Mouse (Mus musculus) erythroblast, embryonic 14.5 days (primary cell): ENCODE measurements at regions not wholly inside any gene's neighbourhood (a gene's known extent, or its start where the extent isn't known, plus 50 kb on each side); places are given as distances from the start of the nearest gene placed in this dataset.

Source experiments
- H3K27me3 ChIP-seq: 2 replicates; pipeline ENCODE4 v1.6.1; 2012; ENCODE audit warnings: inconsistent platforms; ENCODE audit not compliant: control insufficient read depth
- H3K36me3 ChIP-seq: 2 replicates; pipeline ENCODE4 v1.6.1; 2012; ENCODE audit warnings: mild to moderate bottlenecking, inconsistent platforms; ENCODE audit not compliant: control insufficient read depth
- H3K4me1 ChIP-seq: 2 replicates; pipeline ENCODE4 v1.6.1; 2012; ENCODE audit warnings: inconsistent platforms; ENCODE audit not compliant: control insufficient read depth
- H3K4me3 ChIP-seq: replicated peaks from 2 replicates; pipeline ENCODE3; 2012; ENCODE audit warnings: moderate library complexity, mild to moderate bottlenecking, inconsistent platforms
- H3K9me3 ChIP-seq: 2 replicates; pipeline ENCODE4 v1.6.1; 2012; ENCODE audit warnings: low read length, inconsistent platforms, mixed read lengths; ENCODE audit not compliant: control insufficient read depth
- GATA1 ChIP-seq: IDR thresholded peaks from 2 replicates; pipeline ENCODE4 v1.6.1; 2012; ENCODE audit warnings: low read length, inconsistent platforms, mixed read lengths
- TAL1 ChIP-seq: IDR thresholded peaks from 3 replicates; pipeline ENCODE4 v1.6.1; 2012; ENCODE audit warnings: low read length, inconsistent platforms, mixed read lengths

GRCm38 (mm10) chr13:56974063-56974462, 78.3 kb upstream of the Trpc7 start:
- TF ChIP-seq TAL1 (no peak), GATA1 (no peak)
- Histone ChIP-seq H3K36me3 (no peaks in the 10 kb centered on the region), H3K9me3 (peaks cover 40% of the 10 kb centered on the region), H3K4me1 (no peaks in the 10 kb centered on the region), H3K27me3 (no peaks in the 10 kb centered on the region), H3K4me3 (no peak overlapping the region)

DNA sequence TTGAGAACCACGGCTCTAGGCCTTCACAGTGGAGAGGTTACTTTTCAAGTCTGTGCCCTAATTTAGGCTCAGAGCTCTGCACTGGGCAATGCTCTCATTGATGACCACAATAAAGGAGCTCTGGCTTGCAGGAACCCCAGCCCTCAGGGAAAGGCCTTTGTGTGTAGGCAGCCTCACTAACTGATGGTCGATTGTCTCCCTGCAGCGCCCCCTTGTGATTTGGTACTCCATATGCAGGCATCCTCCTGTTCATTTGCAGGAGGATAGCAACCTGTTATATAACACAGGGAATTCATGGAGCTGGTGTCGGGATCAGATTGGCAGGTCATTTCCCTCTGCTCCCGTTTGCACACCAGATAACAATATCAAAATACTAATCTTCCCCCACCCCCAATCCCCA, 59.6 kb upstream of the Trpc7 start:
- Histone ChIP-seq H3K27me3 (no peaks in the 10 kb centered on the region), H3K9me3 (peaks cover 44% of the 10 kb centered on the region), H3K4me3 (no peak overlapping the region), H3K36me3 (no peaks in the 10 kb centered on the region), H3K4me1 (no peaks in the 10 kb centered on the region)
- TF ChIP-seq GATA1 (no peak), TAL1 (no peak)

DNA sequence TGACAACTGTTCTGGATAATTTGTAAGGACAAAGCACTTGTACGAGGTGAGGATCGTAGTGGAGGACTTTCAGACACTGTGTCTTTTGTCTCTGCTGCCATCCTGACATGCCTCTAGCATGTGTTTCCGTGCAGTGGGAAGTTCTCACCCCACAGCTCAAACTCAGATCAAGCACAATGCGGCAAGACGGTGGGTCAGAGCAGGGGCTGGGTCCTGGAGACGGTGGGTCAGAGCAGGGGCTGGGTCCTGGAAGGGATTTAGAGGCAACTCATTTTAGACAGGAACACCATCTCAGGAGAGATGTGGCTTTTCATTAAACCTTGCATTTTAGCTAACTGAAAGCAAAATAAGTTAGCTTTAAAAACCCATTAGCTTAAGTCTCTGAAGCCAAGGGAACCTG, 52.3 kb upstream of the Trpc7 start:
- Histone ChIP-seq H3K27me3 (no peaks in the 10 kb centered on the region), H3K36me3 (no peaks in the 10 kb centered on the region), H3K4me1 (no peaks in the 10 kb centered on the region), H3K4me3 (no peak overlapping the region), H3K9me3 (peaks cover 24% of the 10 kb centered on the region)
- no peak for TF ChIP-seq GATA1
- TF ChIP-seq TAL1: no peak

- Histone ChIP-seq H3K36me3 (no peaks in the 10 kb centered on the region), H3K27me3 (no peaks in the 10 kb centered on the region), H3K9me3 (peaks cover 22% of the 10 kb centered on the region), H3K4me3 (no peak overlapping the region), H3K4me1 (no peaks in the 10 kb centered on the region)
- TF ChIP-seq TAL1 (no peak), GATA1 (no peak)
Observed at GRCm38 (mm10) chr13:56947266-56947665, 51.5 kb upstream of the Trpc7 start.
